Mouse (Mus musculus) heart, postnatal 0 days (tissue): ENCODE results near the gene Gm17535. TPM values are rescaled to one million over a fixed set of nuclear protein-coding genes. Genes with fewer than 3 reads are reported as not detected.
A peak's percentile ranks its signal among the peaks of the same experiment; 100 is the strongest.
"Not testable (repeated sequence)": the region's sequence is repeated elsewhere in the genome, so short reads cannot be mapped to it uniquely, and the experiment has no call there.

ENCODE experiments used
- ATAC-seq: fragments of 200-750 bp; cut with Nextera tagmentation; 2 replicates; pipeline ENCODE4 v1.8.0; 2017; ENCODE audit warnings: low read depth, moderate number of reproducible peaks, moderate library complexity; ENCODE audit not compliant: insufficient read depth
- DNase-seq: peaks from one replicate; pipeline ENCODE4 v3.0.0-alpha.2; 2016; ENCODE audit warnings: low spot score
- H3K27ac ChIP-seq: fragments of 300-500 bp; sonication (generic); 2 replicates; pipeline ENCODE4 v1.5.1; 2014; ENCODE audit warnings: low read depth, mild to moderate bottlenecking
- H3K27me3 ChIP-seq: fragments of 300-500 bp; sonication (generic); 2 replicates; pipeline ENCODE4 v1.6.1; 2014; ENCODE audit warnings: low read length, mixed read lengths; ENCODE audit not compliant: control insufficient read depth, insufficient read depth
- H3K36me3 ChIP-seq: fragments of 300-500 bp; sonication (generic); replicated peaks from 2 replicates; pipeline ENCODE4 v1.6.1; 2014; ENCODE audit warnings: low read length, mixed read lengths; ENCODE audit not compliant: control insufficient read depth, insufficient read depth
- H3K4me1 ChIP-seq: fragments of 300-500 bp; sonication (generic); 2 replicates; pipeline ENCODE4 v1.6.1; 2014; ENCODE audit warnings: antibody characterized with exemption; ENCODE audit not compliant: control insufficient read depth, insufficient read depth
- H3K4me2 ChIP-seq: fragments of 300-500 bp; sonication (generic); 2 replicates; pipeline ENCODE4 v1.6.1; 2014; ENCODE audit warnings: low read depth, mild to moderate bottlenecking, low read length, moderate library complexity
- H3K4me3 ChIP-seq: fragments of 300-500 bp; sonication (generic); 2 replicates; pipeline ENCODE4 v1.5.1; 2014; ENCODE audit warnings: low read depth, low read length
- H3K9ac ChIP-seq: fragments of 300-500 bp; sonication (generic); replicated peaks from 2 replicates; pipeline ENCODE4 v1.6.1; 2014; ENCODE audit warnings: low read depth, low read length, mixed read lengths
- H3K9me3 ChIP-seq: fragments of 300-500 bp; sonication (generic); replicated peaks from 2 replicates; pipeline ENCODE4 v1.6.1; 2016; ENCODE audit warnings: low read length; ENCODE audit not compliant: control insufficient read depth
- whole genome bisulfite sequencing: fragments of 180-500 bp; shearing (Covaris S2); extraction: QIAGEN DNeasy Blood & Tissue Kit; methylation state at CpG from one replicate; pipeline ENCODE4 v1.1.7; 2014; 5-methylcytosine and 5-hydroxymethylcytosine counted together
- polyA plus RNA-seq: library from polyadenylated mRNA; unstranded; fragments of >200 nt; fragmentation: Nextera tagmentation; extraction: Ambion mirVana; gene quantifications from 2 replicates; pipeline ENCODE4 v1.2.1, GENCODE M21; 2015
- total RNA-seq: library from RNA; depleted of rRNA; stranded (reverse); fragments of >200 nt; gene quantifications from 2 replicates; pipeline ENCODE4 v1.2.3, GENCODE M21; 2014; ENCODE audit warnings: low replicate concordance; rRNA removed

Gm17535 gene
- not detected in 2 replicates for total RNA-seq
- not detected in 2 replicates for polyA plus RNA-seq

DNA sequence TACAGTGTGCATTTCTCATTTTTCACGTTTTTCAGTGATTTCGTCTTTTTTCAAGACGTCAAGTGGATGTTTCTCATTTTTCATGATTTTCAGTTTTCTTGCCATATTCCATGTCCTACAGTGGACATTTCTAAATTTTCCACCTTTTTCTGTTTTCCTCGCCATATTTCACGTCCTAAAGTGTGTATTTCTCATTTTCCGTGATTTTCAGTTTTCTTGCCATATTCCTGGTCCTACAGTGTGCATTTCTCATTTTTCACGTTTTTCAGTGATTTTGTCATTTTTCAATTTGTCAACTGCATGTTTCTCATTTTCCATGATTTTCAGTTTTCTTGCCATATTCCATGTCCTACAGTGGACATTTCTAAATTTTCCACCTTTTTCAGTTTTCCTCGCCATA lies at the start of gene Gm17535:
TSS of gene Gm17535 (plus strand) at position 301 of the 400 bp plus-strand sequence.
- not testable (repeated sequence) for H3K36me3 ChIP-seq, H3K9ac ChIP-seq, H3K9me3 ChIP-seq, H3K4me2 ChIP-seq, H3K27me3 ChIP-seq, ATAC-seq, H3K4me3 ChIP-seq, DNase-seq, H3K27ac ChIP-seq, H3K4me1 ChIP-seq
- WGBS, result no CpG with 5 or more reads among the region's 8 CpGs

DNA sequence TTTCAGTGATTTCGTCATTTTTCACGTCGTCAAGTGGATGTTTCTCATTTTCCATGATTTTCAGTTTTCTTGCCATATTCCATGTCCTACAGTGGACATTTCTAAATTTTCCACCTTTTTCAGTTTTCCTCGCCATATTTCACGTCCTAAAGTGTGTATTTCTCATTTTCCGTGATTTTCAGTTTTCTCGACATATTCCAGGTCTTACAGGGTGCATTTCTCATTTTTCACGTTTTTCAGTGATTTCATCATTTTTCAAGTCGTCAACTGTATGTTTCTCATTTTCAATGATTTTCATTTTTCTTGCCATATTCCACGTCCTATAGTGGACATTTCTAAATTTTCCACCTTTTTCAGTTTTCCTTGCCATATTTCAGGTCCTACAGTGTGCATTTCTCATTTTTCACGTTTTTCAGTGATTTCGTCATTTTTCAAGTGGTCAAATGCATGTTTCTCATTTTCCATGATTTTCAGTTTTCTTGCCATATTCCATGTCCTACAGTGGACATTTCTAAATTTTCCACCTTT lies 33.9 kb upstream of the Gm17535 start, which contains the start of gene Gm10722:
TSS of gene Gm10722 (plus strand) at position 478 of the 528 bp plus-strand sequence.
- H3K4me3 ChIP-seq, DNase-seq, ATAC-seq, H3K4me2 ChIP-seq, H3K27ac ChIP-seq, H3K9ac ChIP-seq, H3K36me3 ChIP-seq, H3K4me1 ChIP-seq, H3K9me3 ChIP-seq, H3K27me3 ChIP-seq: not testable (repeated sequence)
- 65% methylated on average over 12 of the region's 12 CpGs for WGBS

DNA sequence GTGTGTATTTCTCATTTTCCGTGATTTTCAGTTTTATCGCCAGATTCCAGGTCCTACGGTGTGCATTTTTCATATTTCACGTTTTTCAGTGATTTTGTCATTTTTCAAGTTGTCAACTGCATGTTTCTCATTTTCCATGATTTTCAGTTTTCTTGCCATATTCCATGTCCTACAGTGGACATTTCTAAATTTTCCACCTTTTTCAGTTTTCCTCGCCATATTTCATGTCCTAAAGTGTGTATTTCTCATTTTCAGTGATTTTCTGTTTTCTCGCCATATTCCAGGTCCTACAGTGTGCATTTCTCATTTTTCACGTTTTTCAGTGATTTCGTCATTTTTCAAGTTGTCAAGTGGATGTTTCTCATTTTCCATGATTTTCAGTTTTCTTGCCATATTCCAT lies 33.4 kb upstream of the Gm17535 start:
- not testable (repeated sequence) for H3K9me3 ChIP-seq, H3K9ac ChIP-seq, H3K27me3 ChIP-seq, H3K4me1 ChIP-seq, H3K4me3 ChIP-seq, H3K27ac ChIP-seq, ATAC-seq, H3K4me2 ChIP-seq, H3K36me3 ChIP-seq, DNase-seq
- 61% methylated on average over 8 of the region's 8 CpGs for WGBS

DNA sequence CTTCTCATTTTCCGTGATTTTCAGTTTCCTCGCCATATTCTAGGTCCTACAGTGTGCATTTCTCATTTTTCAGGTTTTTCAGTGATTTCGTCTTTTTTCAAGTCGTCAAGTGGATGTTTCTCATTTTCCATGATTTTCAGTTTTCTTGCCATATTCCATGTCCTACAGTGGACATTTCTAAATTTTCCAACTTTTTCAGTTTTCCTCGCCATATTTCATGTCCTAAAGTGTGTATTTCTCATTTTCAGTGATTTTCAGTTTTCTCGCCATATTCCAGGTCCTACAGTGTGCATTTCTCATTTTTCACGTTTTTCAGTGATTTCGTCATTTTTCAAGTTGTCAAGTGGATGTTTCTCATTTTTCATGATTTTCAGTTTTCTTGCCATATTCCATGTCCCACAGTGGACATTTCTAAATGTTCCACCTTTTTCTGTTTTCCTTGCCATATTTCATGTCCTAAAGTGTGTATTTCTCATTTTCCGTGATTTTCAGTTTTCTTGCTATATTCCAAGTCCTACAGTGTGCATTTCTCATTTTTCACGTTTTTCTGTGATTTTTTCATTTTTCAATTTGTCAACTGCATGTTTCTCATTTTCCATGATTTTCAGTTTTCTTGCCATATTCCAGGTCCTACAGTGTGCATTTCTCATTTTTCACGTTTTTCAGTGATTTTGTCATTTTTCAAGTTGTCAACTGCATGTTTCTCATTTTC lies 32.3 kb upstream of the Gm17535 start:
- H3K27ac ChIP-seq, H3K9me3 ChIP-seq, H3K4me1 ChIP-seq, H3K4me3 ChIP-seq, H3K9ac ChIP-seq, H3K4me2 ChIP-seq, H3K27me3 ChIP-seq, H3K36me3 ChIP-seq: not testable (repeated sequence)
- ATAC-seq, result peak; percentile 72
- 52% methylated on average over 8 of the region's 11 CpGs for WGBS
- DNase-seq, result peak; percentile 5

DNA sequence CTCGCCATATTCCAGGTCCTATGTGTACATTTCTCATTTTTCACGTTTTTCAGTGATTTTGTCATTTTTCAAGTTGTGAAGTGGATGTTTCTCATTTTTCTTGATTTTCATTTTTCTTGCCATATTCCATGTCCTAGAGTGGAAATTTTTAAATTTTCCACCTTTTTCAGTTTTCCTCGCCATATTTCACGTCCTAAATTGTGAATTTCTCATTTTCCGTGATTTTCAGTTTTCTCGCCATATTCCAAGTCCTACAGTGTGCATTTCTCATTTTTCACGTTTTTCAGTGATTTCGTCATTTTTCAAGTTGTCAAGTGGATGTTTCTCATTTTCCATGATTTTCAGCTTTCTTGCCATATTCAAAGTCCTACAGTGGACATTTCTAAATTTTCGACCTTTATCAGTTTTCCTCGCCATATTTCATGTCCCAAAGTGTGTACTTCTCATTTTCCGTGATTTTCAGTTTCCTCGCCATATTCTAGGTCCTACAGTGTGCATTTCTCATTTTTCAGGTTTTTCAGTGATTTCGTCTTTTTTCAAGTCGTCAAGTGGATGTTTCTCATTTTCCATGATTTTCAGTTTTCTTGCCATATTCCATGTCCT lies 31.5 kb upstream of the Gm17535 start, which contains the start of gene Gm11168:
TSS of gene Gm11168 (plus strand) at position 553 of the 603 bp plus-strand sequence.
- H3K4me2 ChIP-seq, H3K27ac ChIP-seq, DNase-seq, H3K4me1 ChIP-seq, ATAC-seq, H3K9me3 ChIP-seq, H3K9ac ChIP-seq, H3K36me3 ChIP-seq, H3K27me3 ChIP-seq, H3K4me3 ChIP-seq: not testable (repeated sequence)
- 65% methylated on average over 6 of the region's 14 CpGs for WGBS

DNA sequence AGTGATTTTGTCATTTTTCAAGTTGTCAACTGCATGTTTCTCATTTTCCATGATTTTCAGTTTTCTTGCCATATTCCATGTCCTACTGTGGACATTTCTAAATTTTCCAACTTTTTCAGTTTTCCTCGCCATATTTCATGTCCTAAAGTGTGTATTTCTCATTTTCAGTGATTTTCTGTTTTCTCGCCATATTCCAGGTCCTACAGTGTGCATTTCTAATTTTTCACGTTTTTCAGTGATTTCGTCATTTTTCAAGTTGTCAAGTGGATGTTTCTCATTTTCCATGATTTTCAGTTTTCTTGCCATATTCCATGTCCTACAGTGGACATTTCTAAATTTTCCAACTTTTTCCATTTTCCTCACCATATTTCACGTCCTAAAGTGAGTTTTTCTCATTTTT lies 28.2 kb upstream of the Gm17535 start:
- not testable (repeated sequence) for ATAC-seq, H3K4me1 ChIP-seq, H3K27me3 ChIP-seq, H3K9ac ChIP-seq, H3K27ac ChIP-seq, DNase-seq, H3K4me3 ChIP-seq, H3K36me3 ChIP-seq, H3K4me2 ChIP-seq
- H3K9me3 ChIP-seq, result peaks cover 10% of the 10 kb centered on the region
- WGBS, result 79% methylated on average over 1 of the region's 5 CpGs

DNA sequence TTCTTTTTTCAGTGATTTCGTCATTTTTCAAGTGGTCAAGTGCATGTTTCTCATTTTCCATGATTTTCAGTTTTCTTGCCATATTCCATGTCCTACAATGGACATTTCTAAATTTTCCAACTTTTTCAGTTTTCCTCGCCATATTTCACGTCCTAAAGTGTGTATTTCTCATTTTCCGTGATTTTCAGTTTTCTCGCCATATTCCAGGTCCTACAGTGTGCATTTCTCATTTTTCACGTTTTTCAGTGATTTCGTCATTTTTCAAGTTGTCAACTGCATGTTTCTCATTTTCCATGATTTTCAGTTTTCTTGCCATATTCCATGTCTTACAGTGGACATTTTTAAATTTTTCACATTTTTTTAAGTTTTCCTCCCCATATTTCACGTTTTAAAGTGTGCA lies 27.8 kb upstream of the Gm17535 start:
- 62% methylated on average over 7 of the region's 8 CpGs for WGBS
- H3K4me1 ChIP-seq, H3K27me3 ChIP-seq, H3K4me2 ChIP-seq, H3K36me3 ChIP-seq, H3K4me3 ChIP-seq, H3K9ac ChIP-seq, H3K27ac ChIP-seq, DNase-seq: not testable (repeated sequence)
- ATAC-seq, result peak; percentile 43; the same call in 1 of the 2 replicates
- H3K9me3 ChIP-seq, result peaks cover 10% of the 10 kb centered on the region

DNA sequence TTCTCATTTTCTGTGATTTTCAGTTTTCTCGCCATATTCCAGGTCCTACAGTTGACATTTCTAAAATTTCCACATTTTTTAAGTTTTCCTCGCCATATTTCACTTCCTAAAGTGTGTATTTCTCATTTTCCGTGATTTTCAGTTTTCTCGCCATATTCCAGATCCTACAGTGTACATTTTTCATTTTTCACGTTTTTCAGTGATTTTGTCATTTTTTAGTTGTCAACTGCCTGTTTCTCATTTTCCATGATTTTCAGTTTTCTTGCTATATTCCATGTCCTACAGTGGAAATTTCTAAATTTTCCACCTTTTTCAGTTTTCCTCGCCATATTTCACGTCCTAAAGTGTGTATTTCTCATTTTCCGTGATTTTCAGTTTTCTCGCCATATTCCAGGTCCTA lies 27.1 kb upstream of the Gm17535 start:
- ATAC-seq, H3K4me2 ChIP-seq, H3K36me3 ChIP-seq, DNase-seq, H3K9ac ChIP-seq, H3K27me3 ChIP-seq, H3K4me1 ChIP-seq, H3K27ac ChIP-seq, H3K4me3 ChIP-seq: not testable (repeated sequence)
- H3K9me3 ChIP-seq, result peaks cover 10% of the 10 kb centered on the region
- WGBS, result 64% methylated on average over 7 of the region's 9 CpGs
